Mouse (Mus musculus) heart, embryonic 10.5 days (tissue): ENCODE data around the gene Olfr984. TPM values are rescaled to one million over a fixed set of nuclear protein-coding genes. Genes with fewer than 3 reads are reported as not detected.

Experiments used
- polyA plus RNA-seq: library from polyadenylated mRNA; unstranded; fragments of >200 nt; fragmentation: Nextera tagmentation; extraction: Ambion mirVana; gene quantifications from 2 replicates; pipeline ENCODE4 v1.2.1, GENCODE M21; 2016

Gene Olfr984
- polyA plus RNA-seq, 1 experiment from 2014 or later = not detected

Other genes with a start within 250 kb of the Olfr984 start
- not detected in 2 replicates for gene Olfr972, start 247.8 kb downstream of the Olfr984 start, polyA plus RNA-seq
- gene Olfr229, start 206.9 kb downstream of the Olfr984 start, polyA plus RNA-seq = not detected in 2 replicates
- not detected in 2 replicates for gene Olfr974, start 176.7 kb downstream of the Olfr984 start, polyA plus RNA-seq
- not detected in 2 replicates for gene Olfr975, start 162.2 kb downstream of the Olfr984 start, polyA plus RNA-seq
- not detected in 2 replicates for gene Olfr976, start 153.1 kb downstream of the Olfr984 start, polyA plus RNA-seq
- gene Olfr978, start 122.1 kb downstream of the Olfr984 start, polyA plus RNA-seq = not detected in 2 replicates
- gene Olfr979, start 110.7 kb downstream of the Olfr984 start, polyA plus RNA-seq = not detected in 2 replicates
- not detected in 2 replicates for gene Olfr980, start 104.6 kb downstream of the Olfr984 start, polyA plus RNA-seq
- gene Olfr981, start 92.7 kb downstream of the Olfr984 start, polyA plus RNA-seq = not detected in 2 replicates
- not detected in 2 replicates for gene Olfr982, start 40.4 kb downstream of the Olfr984 start, polyA plus RNA-seq
- gene Olfr983, start 20.6 kb downstream of the Olfr984 start, polyA plus RNA-seq = not detected in 2 replicates
- not detected in 2 replicates for gene Olfr985, start 16.0 kb upstream of the Olfr984 start, polyA plus RNA-seq
- gene Tmem225, start 33.9 kb upstream of the Olfr984 start, polyA plus RNA-seq = not detected in 2 replicates
- not detected in 2 replicates for gene Olfr986, start 66.7 kb upstream of the Olfr984 start, polyA plus RNA-seq
- 4.6 and 5.9 TPM in 2 replicates for gene Zfp202, start 78.1 kb upstream of the Olfr984 start, polyA plus RNA-seq
- 0.38 and 0.90 TPM in 2 replicates for gene Scn3b, start 155.0 kb upstream of the Olfr984 start, polyA plus RNA-seq